Mouse (Mus musculus) heart, postnatal 0 days (tissue): ENCODE measurements at regions not wholly inside any gene's neighbourhood (a gene's known extent, or its start where the extent isn't known, plus 50 kb on each side); places are given as distances from the start of the nearest gene placed in this dataset.

Source experiments
- ATAC-seq: fragments of 200-750 bp; cut with Nextera tagmentation; 2 replicates; pipeline ENCODE4 v1.8.0; 2017; ENCODE audit warnings: low read depth, moderate number of reproducible peaks, moderate library complexity; ENCODE audit not compliant: insufficient read depth
- DNase-seq: peaks from one replicate; pipeline ENCODE4 v3.0.0-alpha.2; 2016; ENCODE audit warnings: low spot score
- H3K27ac ChIP-seq: fragments of 300-500 bp; sonication (generic); 2 replicates; pipeline ENCODE4 v1.5.1; 2014; ENCODE audit warnings: low read depth, mild to moderate bottlenecking
- H3K27me3 ChIP-seq: fragments of 300-500 bp; sonication (generic); 2 replicates; pipeline ENCODE4 v1.6.1; 2014; ENCODE audit warnings: low read length, mixed read lengths; ENCODE audit not compliant: control insufficient read depth, insufficient read depth
- H3K36me3 ChIP-seq: fragments of 300-500 bp; sonication (generic); replicated peaks from 2 replicates; pipeline ENCODE4 v1.6.1; 2014; ENCODE audit warnings: low read length, mixed read lengths; ENCODE audit not compliant: control insufficient read depth, insufficient read depth
- H3K4me1 ChIP-seq: fragments of 300-500 bp; sonication (generic); 2 replicates; pipeline ENCODE4 v1.6.1; 2014; ENCODE audit warnings: antibody characterized with exemption; ENCODE audit not compliant: control insufficient read depth, insufficient read depth
- H3K4me2 ChIP-seq: fragments of 300-500 bp; sonication (generic); 2 replicates; pipeline ENCODE4 v1.6.1; 2014; ENCODE audit warnings: low read depth, mild to moderate bottlenecking, low read length, moderate library complexity
- H3K4me3 ChIP-seq: fragments of 300-500 bp; sonication (generic); 2 replicates; pipeline ENCODE4 v1.5.1; 2014; ENCODE audit warnings: low read depth, low read length
- H3K9ac ChIP-seq: fragments of 300-500 bp; sonication (generic); replicated peaks from 2 replicates; pipeline ENCODE4 v1.6.1; 2014; ENCODE audit warnings: low read depth, low read length, mixed read lengths
- H3K9me3 ChIP-seq: fragments of 300-500 bp; sonication (generic); replicated peaks from 2 replicates; pipeline ENCODE4 v1.6.1; 2016; ENCODE audit warnings: low read length; ENCODE audit not compliant: control insufficient read depth
- CTCF ChIP-seq: IDR thresholded peaks from 2 replicates; pipeline ENCODE4 v1.5.1; 2016; ENCODE audit warnings: antibody characterized with exemption, control low read depth, low read depth
- EP300 ChIP-seq: IDR thresholded peaks from 2 replicates; pipeline ENCODE4 v1.6.1; 2016; ENCODE audit warnings: antibody characterized with exemption, low read depth
- WGBS: fragments of 180-500 bp; shearing (Covaris S2); extraction: QIAGEN DNeasy Blood & Tissue Kit; methylation state at CpG from one replicate; pipeline ENCODE4 v1.1.7; 2014; 5-methylcytosine and 5-hydroxymethylcytosine counted together

- H3K9ac ChIP-seq = no peak overlapping the region
- H3K27ac ChIP-seq = no peak overlapping the region
- no peaks in the 10 kb centered on the region for H3K27me3 ChIP-seq
- H3K4me3 ChIP-seq = no peak overlapping the region
- 22% methylated on average over 2 of the region's 2 CpGs for WGBS
- no peak overlapping the region for H3K4me2 ChIP-seq
- no peak for ATAC-seq
- no peaks in the 10 kb centered on the region for H3K9me3 ChIP-seq
- H3K4me1 ChIP-seq = no peaks in the 10 kb centered on the region
- H3K36me3 ChIP-seq = no peaks in the 10 kb centered on the region
- TF ChIP-seq CTCF = peak; percentile 46
- no peak for TF ChIP-seq EP300
- DNase-seq = no peak
Observed at GRCm38 (mm10) chr1:121215843-121216242, 116.5 kb downstream of the Insig2 start.

GRCm38 (mm10) chr1:121224250-121224649 is 108.1 kb downstream of the Insig2 start:
- TF ChIP-seq EP300 (no peak), CTCF (no peak)
- DNase-seq (no peak), ATAC-seq (no peak)
- no peaks in the 10 kb centered on the region for H3K4me1 ChIP-seq
- no peaks in the 10 kb centered on the region for H3K9me3 ChIP-seq
- WGBS = 82% methylated on average over 11 of the region's 11 CpGs
- no peak overlapping the region for H3K27ac ChIP-seq
- no peak overlapping the region for H3K4me2 ChIP-seq
- no peaks in the 10 kb centered on the region for H3K27me3 ChIP-seq
- no peak overlapping the region for H3K4me3 ChIP-seq
- no peak overlapping the region for H3K9ac ChIP-seq
- no peaks in the 10 kb centered on the region for H3K36me3 ChIP-seq

GRCm38 (mm10) chr1:121226466-121227232 is 105.7 kb downstream of the Insig2 start:
- H3K27me3 ChIP-seq = no peaks in the 10 kb centered on the region
- DNase-seq = no peak
- 40% methylated on average over 15 of the region's 15 CpGs for WGBS

GRCm38 (mm10) chr1:121227233-121227594 is 105.2 kb downstream of the Insig2 start:
- Histone ChIP-seq H3K9me3 (no peaks in the 10 kb centered on the region), H3K36me3 (no peaks in the 10 kb centered on the region), H3K4me2 (no peak overlapping the region), H3K27me3 (no peaks in the 10 kb centered on the region), H3K4me3 (no peak overlapping the region), H3K9ac (no peak overlapping the region), H3K27ac (no peak overlapping the region), H3K4me1 (no peaks in the 10 kb centered on the region)
- TF ChIP-seq EP300 (no peak), CTCF (no peak)
- DNase-seq = no peak
- ATAC-seq = no peak
- WGBS = 77% methylated on average over 6 of the region's 6 CpGs

More at GRCm38 (mm10) chr1:121226466-121227232, 105.7 kb downstream of the Insig2 start:
- ATAC-seq = no peak
- H3K9me3 ChIP-seq = no peaks in the 10 kb centered on the region
- no peaks in the 10 kb centered on the region for H3K36me3 ChIP-seq
- TF ChIP-seq CTCF (no peak), EP300 (no peak)
- H3K4me2 ChIP-seq = no peak overlapping the region
- H3K4me1 ChIP-seq = no peaks in the 10 kb centered on the region
- no peak overlapping the region for H3K9ac ChIP-seq
- H3K27ac ChIP-seq = no peak overlapping the region
- H3K4me3 ChIP-seq = no peak overlapping the region

- no peak overlapping the region for H3K27ac ChIP-seq
- ATAC-seq = no peak
Observed at GRCm38 (mm10) chr1:121243576-121243975, 88.8 kb downstream of the Insig2 start.

GRCm38 (mm10) chr1:121247556-121247955 is 84.8 kb downstream of the Insig2 start:
- no peak overlapping the region for H3K4me2 ChIP-seq

More at GRCm38 (mm10) chr1:121243576-121243975, 88.8 kb downstream of the Insig2 start:
- Histone ChIP-seq H3K9me3 (no peaks in the 10 kb centered on the region), H3K27me3 (no peaks in the 10 kb centered on the region), H3K4me2 (no peak overlapping the region), H3K4me3 (no peak overlapping the region), H3K4me1 (no peaks in the 10 kb centered on the region), H3K36me3 (no peaks in the 10 kb centered on the region), H3K9ac (no peak overlapping the region)
- TF ChIP-seq CTCF (no peak), EP300 (no peak)
- 36% methylated on average over 6 of the region's 6 CpGs for WGBS
- DNase-seq = no peak

More at GRCm38 (mm10) chr1:121247556-121247955, 84.8 kb downstream of the Insig2 start:
- 40% methylated on average over 2 of the region's 2 CpGs for WGBS
- no peaks in the 10 kb centered on the region for H3K27me3 ChIP-seq
- no peaks in the 10 kb centered on the region for H3K4me1 ChIP-seq
- TF ChIP-seq EP300 (no peak), CTCF (no peak)
- DNase-seq = no peak
- H3K9ac ChIP-seq = no peak overlapping the region
- ATAC-seq = no peak
- no peak overlapping the region for H3K27ac ChIP-seq
- no peak overlapping the region for H3K4me3 ChIP-seq
- no peaks in the 10 kb centered on the region for H3K36me3 ChIP-seq
- no peaks in the 10 kb centered on the region for H3K9me3 ChIP-seq
